Mouse (Mus musculus): ENCODE data around the gene Plxnb2.

- peak; percentile 49; the same call in 1 of the 2 replicates for TF ChIP-seq GATA1 (IDR thresholded peaks at IDR 0.05; ENCODE audit: low read length)
- TF ChIP-seq TAL1 (IDR thresholded peaks at IDR 0.05; ENCODE audit: low read length) = peak; percentile 53; the same call in 2 of the 3 replicates
These were observed 35.1 kb upstream of the Plxnb2 start for GRCm38 (mm10) chr15:89215611-89216233.

Data from erythroblast, embryonic 14.5 days (primary cell).